Mouse (Mus musculus) heart, postnatal 14 days (tissue): ENCODE results near the gene Cyb5r1. TPM values are rescaled to one million over a fixed set of nuclear protein-coding genes. Genes with fewer than 3 reads are reported as not detected.

Source experiments
- DNase-seq, 2 experiments: peaks; one replicate each; pipeline ENCODE4 v3.0.0; 2021 to 2022
- intact Hi-C: fragments of 180-260 bp; cut with DNase I; formaldehyde crosslinking; loops from one replicate; pipeline ENCODE4 v1.15.1; 2025
- long read RNA-seq, 2 experiments: library from polyadenylated mRNA; stranded (forward); transcript quantifications; one replicate each; pipeline ENCODE4 v2.0.0; 2021
- total RNA-seq, 2 experiments: library from RNA; stranded (reverse); gene quantifications; 2 replicates each; pipeline ENCODE4 v1.2.3; 2021

Cyb5r1 gene
- 10 to 100 TPM; 26.0 to 28.4 TPM for total RNA-seq
- long read RNA-seq, experiment 1, transcript Cyb5r1-201 (9 exons, 1,837 nt), result major isoform, 41 of 47 reads
- long read RNA-seq, experiment 1, partial matches to known transcripts, result 4 of 47 reads
- long read RNA-seq, experiment 1, other reads (novel, unspliced or antisense), result 2 of 47 reads
- long read RNA-seq, experiment 2, transcript Cyb5r1-201 (9 exons, 1,837 nt), result major isoform, 22 of 41 reads
- long read RNA-seq, experiment 2, partial matches to known transcripts, result 10 of 41 reads
- long read RNA-seq, experiment 2, other reads (novel, unspliced or antisense), result 7 of 41 reads

DNA sequence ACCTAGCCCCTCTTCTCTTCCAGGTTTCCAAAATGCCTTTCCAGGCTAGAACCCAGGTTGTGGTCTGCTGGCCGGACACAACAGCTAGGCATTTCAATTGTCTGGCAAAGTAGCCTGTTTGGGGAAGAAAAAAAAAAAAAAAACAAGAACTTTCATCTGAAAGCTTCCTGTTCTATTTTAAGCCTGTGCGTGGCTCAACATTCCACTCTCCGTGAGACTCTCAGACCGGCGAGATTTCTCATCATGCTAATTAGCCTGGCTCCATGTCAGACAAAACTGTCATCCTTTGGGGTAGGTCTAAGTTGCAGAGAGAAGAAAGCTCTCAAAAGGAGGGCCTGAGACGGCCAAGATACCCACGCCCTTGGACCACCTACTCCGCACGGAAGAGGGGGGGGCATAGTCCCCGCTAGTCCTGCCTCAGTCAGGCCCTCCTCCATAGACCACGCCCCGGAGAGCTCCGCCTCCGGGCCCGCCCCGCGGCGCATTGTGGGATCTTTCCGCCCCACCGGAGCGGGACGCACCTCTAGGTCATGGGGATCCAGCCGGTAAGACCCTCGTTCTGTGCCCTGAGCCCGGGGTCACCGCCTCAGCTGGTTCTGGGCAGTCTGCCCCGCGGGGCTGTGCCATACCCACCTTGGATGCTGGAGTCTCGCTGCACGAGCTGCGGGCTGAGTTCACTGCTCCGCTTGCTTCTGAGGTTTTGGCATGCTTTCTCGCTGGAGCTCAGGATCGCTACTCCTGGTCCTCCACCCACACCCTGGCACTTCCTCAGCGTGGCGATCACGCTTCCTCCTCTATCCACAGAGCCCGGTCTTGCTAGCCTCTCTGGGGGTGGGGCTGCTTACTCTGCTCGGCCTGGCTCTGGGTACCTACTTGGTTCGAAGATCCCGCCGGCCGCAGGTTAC, at the start of gene Cyb5r1:
TSS of gene Cyb5r1 (plus strand) at position 51 of the 905 bp plus-strand sequence.
- intact Hi-C loops, result loop anchor here (5.0 kb wide), 1 partner anchor 43 kb away; the partner anchor contains the start of gene Tmem183a
- DNase-seq, result peak; percentile 82 to 85

DNA sequence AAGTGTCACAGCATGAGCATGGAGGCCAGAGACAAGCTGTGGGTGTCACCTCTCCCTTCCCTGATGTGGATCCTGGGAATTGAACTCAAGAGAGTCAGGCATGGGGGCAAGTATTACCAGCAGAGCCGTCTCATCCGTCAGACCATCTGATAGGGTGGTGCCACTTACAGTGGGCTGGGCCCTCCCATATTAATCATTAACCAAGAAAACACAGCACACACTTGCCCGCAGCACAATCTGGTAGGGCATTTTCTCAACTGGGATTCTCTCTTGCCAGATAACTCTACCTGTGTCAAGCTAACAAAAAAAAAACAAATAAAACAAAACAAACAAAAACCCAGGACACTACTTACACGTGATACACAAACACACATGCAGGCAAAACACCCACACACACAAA, 47.9 kb upstream of the Cyb5r1 start:
- intact Hi-C loops, result no loop called here
- no peak for DNase-seq

DNA sequence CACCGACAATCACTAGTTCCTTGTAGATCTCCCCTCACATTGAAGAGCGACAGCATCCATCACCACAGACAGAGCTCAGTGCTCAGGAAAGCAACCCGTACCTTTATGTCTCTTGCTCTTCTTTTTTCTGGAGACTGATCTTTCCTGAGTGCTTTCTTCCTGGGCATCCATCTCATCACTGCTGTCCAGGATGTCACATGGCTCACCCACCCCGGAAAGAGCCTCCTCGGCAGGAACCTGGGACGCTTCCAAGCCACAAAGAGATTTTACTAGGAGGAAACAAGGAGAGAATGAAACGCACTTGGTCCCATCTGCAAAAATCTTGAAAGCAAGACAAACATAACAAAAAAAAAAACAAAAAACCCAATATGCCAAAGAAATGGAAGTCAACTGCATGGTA, 44.7 kb upstream of the Cyb5r1 start:
- intact Hi-C loops, result loop anchor here (1.0 to 10.0 kb wide), 3 partner anchors 47 to 234 kb away; partner anchors contain the start of genes Cyb5r1 and Klhl12

DNA sequence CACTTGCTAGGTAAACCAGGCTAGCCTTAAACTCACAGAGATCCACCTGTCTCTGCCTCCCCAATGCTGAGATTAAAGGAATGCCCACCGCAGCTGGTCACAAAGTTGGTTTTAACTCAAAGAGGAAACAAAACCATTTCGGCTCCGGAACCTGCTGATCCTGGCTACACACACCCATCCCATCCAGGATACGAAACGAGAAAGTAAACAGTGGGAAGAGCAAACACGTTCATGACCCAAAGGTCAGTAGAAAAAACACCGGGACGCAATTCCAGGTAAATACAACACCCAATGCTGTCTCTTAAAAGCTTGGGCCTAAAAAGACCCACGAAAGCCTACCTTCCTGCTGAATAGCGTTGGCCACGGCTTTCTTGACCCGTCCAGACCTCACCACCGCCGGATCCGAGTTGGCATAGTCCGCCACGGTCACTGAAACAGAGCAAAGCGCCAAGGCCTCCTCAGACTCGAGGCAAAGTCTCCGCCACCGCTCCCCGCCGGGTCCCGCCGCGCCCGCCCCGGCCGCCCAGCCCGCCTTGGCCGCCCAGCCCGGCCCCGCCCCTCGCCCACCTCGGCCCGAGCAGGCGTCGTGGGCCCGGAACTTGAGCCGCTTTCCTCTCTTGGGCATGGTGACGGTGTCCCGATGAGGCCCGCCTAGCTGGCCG, 44.0 kb upstream of the Cyb5r1 start:
- no peak for DNase-seq
- intact Hi-C loops, result loop anchor here (1.0 to 10.0 kb wide), 3 partner anchors 46 to 233 kb away; partner anchors contain the start of genes Cyb5r1 and Klhl12

More for the DNA sequence above, 44.7 kb upstream of the Cyb5r1 start:
- no peak for DNase-seq

DNA sequence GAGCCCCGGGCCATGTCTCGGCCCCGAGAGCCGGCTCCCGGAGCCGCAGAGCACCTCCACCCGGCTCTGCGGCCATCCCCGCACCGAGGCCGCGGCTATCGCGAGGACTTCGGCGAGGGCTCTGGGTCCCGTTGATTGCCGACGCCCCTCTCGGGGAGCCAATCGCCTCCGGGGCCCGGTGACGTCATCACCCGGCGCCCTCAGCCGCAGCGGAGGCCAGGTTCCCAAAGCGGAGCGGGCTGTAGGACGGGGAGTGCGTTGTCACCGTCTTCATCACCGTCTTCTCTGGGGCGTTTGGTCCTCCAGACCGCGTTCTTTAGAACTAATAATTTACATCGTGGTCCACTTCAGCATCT, 43.5 kb upstream of the Cyb5r1 start, which contains the start of gene Tmem183a:
TSS of gene Tmem183a (minus strand) at position 123 of the 356 bp plus-strand sequence.
- intact Hi-C loops, result loop anchor here (1.0 to 10.0 kb wide), 3 partner anchors 45 to 233 kb away; partner anchors contain the start of genes Cyb5r1 and Klhl12
- peak; percentile 98 to 99 for DNase-seq

DNA sequence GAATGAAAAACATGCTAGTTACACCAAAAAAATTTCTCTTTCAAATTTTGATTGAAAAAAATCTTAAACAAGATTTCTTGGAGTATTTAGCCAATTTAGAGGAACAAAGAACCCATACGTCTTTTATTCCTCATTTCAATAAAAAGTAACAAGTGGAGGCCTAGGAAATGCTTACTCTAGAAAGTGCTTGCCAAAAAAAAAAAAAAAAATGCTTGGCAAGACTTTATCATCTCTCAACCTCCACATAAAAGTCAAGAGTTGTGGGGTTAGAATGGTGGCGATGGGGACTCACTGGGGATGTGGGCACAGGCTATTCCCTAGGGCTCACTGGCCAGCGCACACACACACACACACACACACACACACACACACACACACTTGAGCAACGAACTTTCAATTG, 42.2 kb upstream of the Cyb5r1 start:
- DNase-seq, result no peak
- intact Hi-C loops, result loop anchor here (5.0 to 10.0 kb wide), 2 partner anchors 44 to 232 kb away; partner anchors contain the start of gene Cyb5r1

DNA sequence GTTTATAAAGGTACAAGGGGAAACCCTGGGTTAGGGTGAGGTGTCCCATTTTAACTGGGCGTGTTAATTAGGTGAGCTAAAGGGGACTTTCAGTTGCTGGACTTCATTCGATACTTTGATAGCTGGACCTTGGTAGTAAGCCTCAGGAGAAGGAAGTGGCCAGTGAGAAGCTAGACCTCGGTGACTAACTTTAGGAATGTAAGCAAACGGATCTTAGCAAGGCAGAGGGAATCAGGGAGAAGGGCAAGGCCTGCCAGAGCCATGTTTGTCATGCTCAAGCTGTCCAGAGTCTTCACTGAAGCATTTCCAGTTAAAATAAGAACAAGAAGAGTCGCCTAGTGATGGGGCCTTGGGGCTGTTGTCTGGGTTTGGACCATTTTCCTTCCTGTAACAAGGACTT, 39.9 kb upstream of the Cyb5r1 start:
- no peak for DNase-seq
- intact Hi-C loops, result loop anchor here (5.0 to 10.0 kb wide), 3 partner anchors 52 to 247 kb away; partner anchors contain the start of gene Adipor1

DNA sequence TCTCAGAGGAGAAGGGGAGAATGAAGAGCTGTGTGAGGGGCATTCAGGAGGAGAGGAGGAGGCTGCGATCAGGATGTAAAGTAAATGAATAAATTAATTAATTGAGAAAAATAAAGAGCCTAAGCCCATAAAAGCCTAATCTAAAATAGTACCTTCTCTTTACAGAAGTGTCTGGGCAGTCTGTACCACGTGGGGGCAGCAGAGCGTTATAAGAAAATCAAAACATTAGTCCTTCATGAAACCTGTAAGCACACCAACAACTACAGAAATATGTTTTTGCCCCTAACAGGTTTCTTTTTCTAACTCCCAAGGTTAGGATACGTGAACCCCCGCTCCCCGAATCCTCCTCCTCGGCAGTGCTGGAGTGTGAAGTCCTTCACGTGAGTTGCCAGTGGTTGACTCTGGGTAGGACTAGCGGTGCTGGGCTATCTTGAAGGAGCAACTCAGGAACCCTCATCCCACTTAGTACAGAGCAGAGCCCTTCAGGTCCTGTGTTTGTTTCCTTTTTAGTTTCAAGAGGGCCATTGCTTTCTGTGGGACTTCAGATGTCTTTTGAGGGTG, 36.5 kb upstream of the Cyb5r1 start:
- intact Hi-C loops, result loop anchor here (2.0 to 10.0 kb wide), 4 partner anchors 48 to 243 kb away; partner anchors contain the start of gene Adipor1
- peak; percentile 70 to 78 for DNase-seq

DNA sequence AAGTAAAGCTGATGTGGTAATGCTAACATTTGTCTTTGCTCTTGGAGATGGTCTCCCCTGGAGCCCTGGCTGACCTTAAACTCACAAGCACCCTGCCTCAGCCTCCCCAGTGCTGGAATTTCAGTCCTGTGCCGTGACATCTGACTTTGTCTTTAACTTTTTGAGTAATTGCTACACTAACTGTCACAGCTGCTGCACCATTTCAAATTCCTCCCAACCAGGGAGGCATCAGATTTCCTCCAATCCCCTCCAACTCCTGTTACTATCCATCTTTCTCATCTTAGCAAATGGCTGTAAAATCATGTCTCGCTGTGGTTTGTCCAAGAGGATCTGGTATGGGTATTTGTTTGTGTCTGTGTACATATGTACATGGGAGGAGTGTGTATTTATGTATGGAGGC, 31.2 kb upstream of the Cyb5r1 start:
- intact Hi-C loops, result no loop called here
- no peak for DNase-seq

DNA sequence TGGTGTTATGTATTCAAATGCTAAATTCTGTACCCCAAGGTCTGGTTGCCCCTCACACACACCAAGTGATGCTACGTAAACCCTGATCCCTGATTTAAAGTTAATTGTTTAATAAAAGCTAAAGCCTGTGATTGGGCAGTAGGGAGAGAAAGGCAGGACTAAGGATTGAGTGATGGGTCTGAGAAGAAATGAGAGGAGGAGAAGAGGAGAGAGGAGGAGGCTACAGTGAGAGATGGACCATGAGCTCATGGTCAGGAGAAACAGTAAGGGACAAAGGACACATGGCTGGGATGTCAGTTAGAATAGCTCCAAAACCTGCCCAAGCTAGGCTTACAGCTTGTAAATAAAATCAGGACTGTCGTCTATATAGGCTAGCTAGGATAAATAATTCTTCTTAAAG, 24.3 kb upstream of the Cyb5r1 start:
- intact Hi-C loops, result loop anchor here (5.0 kb wide), 1 partner anchor 36 kb away; the partner anchor contains the start of gene Adipor1

DNA sequence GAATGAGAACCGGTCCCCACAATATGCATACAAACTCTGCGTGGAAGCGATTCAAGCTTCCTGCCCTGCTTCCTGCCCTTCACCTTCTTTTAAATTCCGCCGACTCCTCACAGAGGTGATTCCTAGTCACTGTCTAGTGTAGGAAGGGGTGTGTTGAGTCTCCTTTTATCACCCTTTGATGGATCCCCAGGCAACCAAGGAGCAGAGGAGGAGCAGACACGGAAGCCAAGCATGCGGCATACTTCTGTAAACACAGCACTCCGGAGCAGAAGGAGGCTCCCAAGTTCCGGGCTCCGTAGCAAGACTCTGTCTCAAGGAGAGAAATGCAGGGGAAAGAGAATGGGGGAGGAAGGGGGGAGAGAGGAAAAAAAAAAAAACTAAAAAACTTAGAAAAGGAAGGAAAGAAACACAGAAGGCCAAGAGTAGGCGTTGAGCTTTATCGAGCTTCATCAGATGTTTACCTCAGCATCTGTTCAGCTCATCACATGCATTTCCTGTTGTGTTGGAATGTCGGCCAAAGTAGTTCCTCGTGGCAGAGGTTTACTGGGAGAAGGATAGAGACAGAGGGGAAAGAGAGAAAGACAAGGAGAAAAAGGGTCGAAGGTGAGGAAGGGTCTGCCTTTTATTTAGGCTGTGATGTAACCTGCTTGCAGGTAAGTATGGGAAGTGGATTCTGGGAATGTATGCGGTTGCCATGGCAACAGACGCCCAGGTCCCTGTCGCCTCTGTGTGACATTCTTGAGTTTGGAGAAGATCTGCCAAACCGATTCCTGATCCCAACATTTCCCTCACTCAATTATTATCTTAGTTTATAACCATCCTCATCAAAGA, 23.3 kb upstream of the Cyb5r1 start:
- peak in 1 of 2 experiments; percentile 13 for DNase-seq
- intact Hi-C loops, result loop anchor here (5.0 kb wide), 1 partner anchor 35 kb away; the partner anchor contains the start of gene Adipor1

More for the DNA sequence above, 24.3 kb upstream of the Cyb5r1 start:
- DNase-seq, result no peak

DNA sequence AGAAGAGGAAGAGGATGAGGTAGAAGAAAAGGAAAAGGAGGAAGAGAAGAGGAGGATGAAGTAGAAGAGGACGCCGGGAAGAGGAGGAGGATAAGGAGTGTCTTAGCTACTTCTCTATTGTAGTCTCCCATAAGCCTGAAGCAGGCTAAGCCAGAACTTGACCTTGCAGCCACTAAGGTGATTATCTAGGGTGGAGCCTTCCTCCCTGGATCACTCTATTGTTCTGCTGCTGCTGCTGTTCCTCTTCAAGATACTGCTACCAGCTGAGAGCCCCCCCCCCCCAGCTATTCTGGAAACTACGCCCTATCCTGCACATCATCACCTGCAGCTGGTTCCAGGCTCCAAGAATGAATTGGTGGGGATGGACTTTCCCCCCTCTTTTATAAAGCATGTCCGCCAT, 20.8 kb upstream of the Cyb5r1 start:
- no peak for DNase-seq
- intact Hi-C loops, result loop anchor here (5.0 kb wide), 1 partner anchor 33 kb away; the partner anchor contains the start of gene Adipor1

DNA sequence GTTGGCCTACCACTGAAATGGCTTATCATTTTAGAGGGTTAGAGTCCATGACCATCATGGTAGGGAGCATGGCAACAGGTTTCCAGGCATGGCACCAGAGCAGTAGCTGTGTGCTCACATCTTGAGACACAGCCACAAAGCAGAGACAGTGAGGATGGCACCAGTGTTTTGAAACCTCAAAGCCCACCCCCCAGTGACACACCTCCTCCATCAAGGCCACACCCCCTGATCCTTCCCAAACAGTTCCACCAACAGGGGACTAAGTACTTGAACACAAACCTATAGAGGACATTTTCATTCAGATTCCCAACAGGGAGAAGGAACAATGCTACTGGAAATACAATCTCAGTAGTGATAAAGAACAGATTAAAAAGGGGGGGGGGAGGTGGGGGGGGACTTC, 20.2 kb upstream of the Cyb5r1 start:
- no peak for DNase-seq
- intact Hi-C loops, result no loop called here

DNA sequence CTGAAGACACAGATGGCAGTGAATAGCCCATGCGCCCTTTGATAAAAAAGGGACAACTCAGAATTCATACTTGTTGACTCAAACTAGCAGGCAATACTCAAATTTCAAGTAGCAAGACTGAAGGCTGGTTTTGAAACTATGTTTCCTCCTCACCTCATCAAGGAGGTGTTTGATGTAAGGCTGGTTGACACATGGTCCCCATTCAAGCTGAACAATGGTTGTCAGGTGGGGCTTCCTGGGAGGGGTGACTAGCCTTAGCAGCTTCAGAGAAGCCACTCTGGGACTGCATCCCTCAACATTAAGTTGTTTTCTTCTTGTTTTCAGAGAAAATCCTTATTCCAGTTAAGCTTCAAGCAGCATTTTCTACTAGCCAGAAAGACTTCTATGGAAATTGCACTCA, 19.7 kb upstream of the Cyb5r1 start, which contains the start of gene 4933406M09Rik:
TSS of gene 4933406M09Rik (plus strand) at position 275 of the 400 bp plus-strand sequence.
- intact Hi-C loops, result no loop called here
- no peak for DNase-seq

DNA sequence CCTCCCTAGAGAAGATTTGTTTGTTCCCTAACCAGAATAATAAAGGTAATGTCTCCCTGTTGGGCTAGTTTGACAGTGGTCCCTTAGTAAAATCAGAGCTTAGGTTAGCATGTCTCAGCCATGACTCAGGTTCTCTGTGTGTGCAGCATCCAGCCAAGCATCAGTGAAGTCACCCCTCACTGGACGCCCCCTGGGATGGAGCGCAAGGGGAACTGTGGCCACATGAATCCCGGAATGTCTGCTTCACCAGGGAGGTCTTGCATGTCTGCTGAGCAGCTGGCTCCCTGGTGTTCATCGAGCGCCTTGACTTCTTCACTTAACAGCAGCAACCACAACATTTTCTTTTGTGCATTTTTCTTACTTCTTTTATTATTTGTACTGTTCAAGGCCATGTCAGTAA, 11.5 kb upstream of the Cyb5r1 start:
- intact Hi-C loops, result no loop called here
- no peak for DNase-seq

DNA sequence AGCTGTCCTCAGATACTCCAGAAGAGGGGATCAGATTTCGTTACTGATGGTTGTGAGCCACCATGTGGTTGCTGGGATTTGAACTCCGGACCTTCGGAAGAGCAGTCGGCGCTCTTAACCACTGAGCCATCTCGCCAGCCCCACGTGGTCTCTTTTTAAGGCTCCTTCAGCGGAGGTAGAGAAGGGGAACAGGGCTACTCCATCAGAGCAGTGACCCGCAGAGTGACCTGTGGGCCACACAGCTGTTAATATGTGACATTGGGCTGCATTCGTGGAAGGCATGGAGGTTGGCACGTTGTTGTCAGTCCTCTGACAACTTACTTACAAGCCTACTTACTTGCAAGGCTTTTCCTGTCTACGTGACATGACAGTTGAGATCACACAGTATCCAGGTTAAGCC, 7.1 kb upstream of the Cyb5r1 start:
- intact Hi-C loops, result no loop called here

DNA sequence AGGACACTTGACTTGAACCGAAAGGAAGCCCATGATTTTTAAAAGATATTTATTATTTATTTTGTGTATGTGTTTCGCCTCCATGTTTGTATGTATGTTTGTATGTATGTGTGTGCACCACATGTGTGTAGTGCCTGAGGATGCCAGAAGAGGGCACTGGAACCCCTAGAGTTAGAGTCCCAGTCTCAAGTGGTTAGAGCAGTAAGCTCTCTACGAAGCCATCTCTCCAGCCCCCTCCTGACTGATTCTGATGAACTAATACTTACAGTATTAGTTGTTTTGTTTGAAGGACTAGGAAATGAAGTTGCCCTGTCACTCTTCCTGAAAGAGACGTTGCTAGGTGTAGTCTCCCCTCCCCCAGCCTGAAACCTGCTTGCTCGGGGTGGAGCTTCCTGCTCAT, 5.6 kb upstream of the Cyb5r1 start:
- DNase-seq, result no peak
- intact Hi-C loops, result no loop called here

More for the DNA sequence above, 7.1 kb upstream of the Cyb5r1 start:
- DNase-seq, result no peak

DNA sequence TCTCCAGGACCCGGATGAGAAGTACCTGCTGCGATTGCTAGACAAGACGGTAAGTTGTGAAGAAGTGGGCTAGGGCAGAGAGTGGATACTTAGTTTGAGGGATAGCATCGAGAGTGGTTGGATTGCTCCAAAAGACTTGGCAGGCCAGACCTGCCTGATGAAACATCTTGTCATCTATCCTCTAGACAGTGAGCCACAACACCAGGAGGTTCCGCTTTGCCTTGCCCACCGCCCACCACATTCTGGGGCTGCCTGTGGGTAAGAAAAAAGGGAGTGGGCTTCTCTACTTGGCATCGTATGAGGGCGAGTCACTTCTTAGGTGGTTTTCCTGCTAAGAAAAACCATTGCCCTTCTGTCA, 1.0 kb downstream of the Cyb5r1 start:
- no peak for DNase-seq
- intact Hi-C loops, result loop anchor here (5.0 kb wide), 1 partner anchor 44 kb away; the partner anchor contains the start of gene Tmem183a

DNA sequence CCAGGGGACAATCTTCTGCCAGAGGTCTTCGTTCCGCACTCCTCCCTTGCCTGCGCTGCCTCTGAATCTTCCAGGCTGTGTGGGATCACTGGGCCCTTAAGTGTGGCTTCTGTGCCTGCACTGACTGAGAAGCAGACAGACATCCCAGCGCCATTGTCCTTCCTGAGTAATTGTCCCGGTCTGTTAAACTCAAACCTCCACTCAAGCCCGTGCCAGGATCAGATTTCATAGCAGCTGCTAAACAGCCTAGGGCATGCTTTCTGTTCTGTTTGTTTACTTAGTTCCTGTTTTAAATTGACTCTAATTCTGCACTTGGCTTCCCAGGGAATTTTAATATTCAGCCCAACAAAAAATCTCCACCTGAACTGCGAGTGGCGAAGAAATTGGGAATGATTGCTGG, 2.7 kb downstream of the Cyb5r1 start:
- DNase-seq, result no peak
- intact Hi-C loops, result loop anchor here (5.0 kb wide), 1 partner anchor 46 kb away; the partner anchor contains the start of gene Tmem183a
